Mouse (Mus musculus) forebrain, embryonic 11.5 days (tissue): ENCODE data around the gene Larp4b. TPM values are rescaled to one million over a fixed set of nuclear protein-coding genes. Genes with fewer than 3 reads are reported as not detected.
"Not testable (repeated sequence)": the region's sequence is repeated elsewhere in the genome, so short reads cannot be mapped to it uniquely, and the experiment has no call there.

Experiments
- ATAC-seq: fragments of 200-750 bp; cut with Nextera tagmentation; replicated peaks from 2 replicates; pipeline ENCODE4 v1.8.0; 2017; ENCODE audit warnings: moderate TSS enrichment; ENCODE audit not compliant: low FRiP score
- DNase-seq: peaks from one replicate; pipeline ENCODE4 v3.0.0-alpha.2; 2017; ENCODE audit warnings: low spot score
- H3K27ac ChIP-seq: fragments of 300-500 bp; sonication (generic); 2 replicates; pipeline ENCODE4 v1.5.1; 2014; ENCODE audit warnings: low read depth, low read length
- H3K27me3 ChIP-seq: fragments of 300-500 bp; sonication (generic); 2 replicates; pipeline ENCODE4 v1.6.1; 2014; ENCODE audit warnings: mild to moderate bottlenecking, low read length, mixed read lengths; ENCODE audit not compliant: control insufficient read depth, insufficient read depth
- H3K36me3 ChIP-seq: fragments of 300-500 bp; sonication (generic); 2 replicates; pipeline ENCODE4 v1.6.1; 2014; ENCODE audit warnings: mild to moderate bottlenecking, low read length, moderate library complexity, mixed read lengths; ENCODE audit not compliant: control insufficient read depth, insufficient read depth
- H3K4me1 ChIP-seq: fragments of 300-500 bp; sonication (generic); replicated peaks from 2 replicates; pipeline ENCODE4 v1.6.1; 2014; ENCODE audit warnings: low read length, mixed read lengths; ENCODE audit not compliant: control insufficient read depth, insufficient read depth
- H3K4me2 ChIP-seq: fragments of 300-500 bp; sonication (generic); 2 replicates; pipeline ENCODE4 v1.6.1; 2014; ENCODE audit warnings: low read depth, mild to moderate bottlenecking, low read length, moderate library complexity, mixed read lengths; ENCODE audit not compliant: severe bottlenecking
- H3K4me3 ChIP-seq: fragments of 300-500 bp; sonication (generic); 2 replicates; pipeline ENCODE4 v1.5.1; 2014; ENCODE audit warnings: low read depth, low read length
- H3K9ac ChIP-seq: fragments of 300-500 bp; sonication (generic); 2 replicates; pipeline ENCODE4 v1.6.1; 2014; ENCODE audit warnings: low read length
- H3K9me3 ChIP-seq: fragments of 300-500 bp; sonication (generic); 2 replicates; pipeline ENCODE4 v1.6.1; 2016; ENCODE audit warnings: low read length, mixed read lengths; ENCODE audit not compliant: control insufficient read depth
- WGBS: fragments of 180-500 bp; shearing (Covaris S2); extraction: QIAGEN DNeasy Blood & Tissue Kit; methylation state at CpG from one replicate; pipeline ENCODE4 v1.1.7; 2014; 5-methylcytosine and 5-hydroxymethylcytosine counted together
- polyA plus RNA-seq: library from polyadenylated mRNA; unstranded; fragments of >200 nt; fragmentation: Nextera tagmentation; extraction: Ambion mirVana; gene quantifications from 2 replicates; pipeline ENCODE4 v1.2.1, GENCODE M21; 2014

Larp4b gene
- polyA plus RNA-seq, result 42.5 and 46.2 TPM in 2 replicates

GRCm38 (mm10) chr13:9093316-9094155 lies at the start of gene Larp4b:
Larp4b (plus strand) TSS chr13:9093881.
- H3K4me2 ChIP-seq, result peak within 1 kb of the TSS; percentile 73
- no peaks in the 10 kb centered on the region for H3K9me3 ChIP-seq
- H3K36me3 ChIP-seq, result no peaks in the 10 kb centered on the region
- H3K4me3 ChIP-seq, result peak within 1 kb of the TSS; percentile 97
- peaks cover 2% of the 10 kb centered on the region; the same call in 1 of the 2 replicates for H3K4me1 ChIP-seq
- H3K27me3 ChIP-seq, result no peaks in the 10 kb centered on the region
- peak within 1 kb of the TSS; percentile 81 for H3K27ac ChIP-seq
- under 1% methylated on average over 53 of the region's 92 CpGs for WGBS
- H3K9ac ChIP-seq, result peak within 1 kb of the TSS; percentile 86
- ATAC-seq (peak; percentile 100), DNase-seq (peak; percentile 98)

GRCm38 (mm10) chr13:9044731-9045130 lies 49.0 kb upstream of the Larp4b start:
- H3K4me3 ChIP-seq, result no peak overlapping the region
- H3K27ac ChIP-seq, result no peak overlapping the region
- H3K9me3 ChIP-seq, result no peaks in the 10 kb centered on the region
- no peaks in the 10 kb centered on the region for H3K4me1 ChIP-seq
- ATAC-seq (no peak), DNase-seq (no peak)
- WGBS, result 98% methylated on average over 1 of the region's 1 CpGs
- H3K4me2 ChIP-seq, result no peak overlapping the region
- H3K36me3 ChIP-seq, result no peaks in the 10 kb centered on the region
- H3K9ac ChIP-seq, result no peak overlapping the region
- H3K27me3 ChIP-seq, result no peaks in the 10 kb centered on the region

- not testable (repeated sequence) for H3K4me1 ChIP-seq, DNase-seq, H3K9ac ChIP-seq, H3K9me3 ChIP-seq, H3K4me2 ChIP-seq, H3K36me3 ChIP-seq, ATAC-seq, H3K27ac ChIP-seq, H3K27me3 ChIP-seq, H3K4me3 ChIP-seq
- 70% methylated on average over 10 of the region's 10 CpGs for WGBS
Observed at GRCm38 (mm10) chr13:9052049-9052691, 41.5 kb upstream of the Larp4b start.

GRCm38 (mm10) chr13:9057277-9057676 lies 36.4 kb upstream of the Larp4b start:
- Histone ChIP-seq H3K36me3 (no peaks in the 10 kb centered on the region), H3K9ac (no peak overlapping the region), H3K27me3 (no peaks in the 10 kb centered on the region), H3K4me1 (no peaks in the 10 kb centered on the region), H3K27ac (no peak overlapping the region), H3K4me2 (no peak overlapping the region), H3K4me3 (no peak overlapping the region), H3K9me3 (no peaks in the 10 kb centered on the region)
- no peak for DNase-seq
- no peak for ATAC-seq
- WGBS, result 64% methylated on average over 1 of the region's 1 CpGs

- no peak overlapping the region for H3K4me2 ChIP-seq
- no peak overlapping the region for H3K4me3 ChIP-seq
- no peak overlapping the region for H3K27ac ChIP-seq
- H3K27me3 ChIP-seq, result no peaks in the 10 kb centered on the region
- H3K9me3 ChIP-seq, result no peaks in the 10 kb centered on the region
- no peaks in the 10 kb centered on the region for H3K4me1 ChIP-seq
- DNase-seq (no peak), ATAC-seq (no peak)
- no peaks in the 10 kb centered on the region for H3K36me3 ChIP-seq
- no peak overlapping the region for H3K9ac ChIP-seq
- 97% methylated on average over 4 of the region's 4 CpGs for whole genome bisulfite sequencing
Observed at GRCm38 (mm10) chr13:9058706-9059105, 35.0 kb upstream of the Larp4b start.

- Histone ChIP-seq H3K4me3 (no peak overlapping the region), H3K36me3 (no peaks in the 10 kb centered on the region), H3K27me3 (no peaks in the 10 kb centered on the region), H3K4me2 (no peak overlapping the region), H3K4me1 (no peaks in the 10 kb centered on the region), H3K27ac (no peak overlapping the region), H3K9ac (no peak overlapping the region), H3K9me3 (no peaks in the 10 kb centered on the region)
- ATAC-seq, result no peak
- WGBS, result 74% methylated on average over 4 of the region's 4 CpGs
- no peak for DNase-seq
Observed at GRCm38 (mm10) chr13:9061394-9061793, 32.3 kb upstream of the Larp4b start.

- H3K36me3 ChIP-seq, result no peaks in the 10 kb centered on the region
- no peak for ATAC-seq
- 87% methylated on average over 2 of the region's 2 CpGs for WGBS
- no peak overlapping the region for H3K9ac ChIP-seq
- no peaks in the 10 kb centered on the region for H3K9me3 ChIP-seq
- H3K27ac ChIP-seq, result no peak overlapping the region
- H3K4me3 ChIP-seq, result no peak overlapping the region
- H3K4me1 ChIP-seq, result no peaks in the 10 kb centered on the region
- H3K27me3 ChIP-seq, result no peaks in the 10 kb centered on the region
- DNase-seq, result no peak
- no peak overlapping the region for H3K4me2 ChIP-seq
Observed at GRCm38 (mm10) chr13:9064196-9064595, 29.5 kb upstream of the Larp4b start.

GRCm38 (mm10) chr13:9066107-9066506 lies 27.6 kb upstream of the Larp4b start:
- 68% methylated on average over 5 of the region's 5 CpGs for WGBS
- no peak overlapping the region for H3K27ac ChIP-seq
- no peak for DNase-seq
- H3K9ac ChIP-seq, result no peak overlapping the region
- no peak for ATAC-seq
- H3K27me3 ChIP-seq, result no peaks in the 10 kb centered on the region
- no peak overlapping the region for H3K4me2 ChIP-seq
- no peaks in the 10 kb centered on the region for H3K4me1 ChIP-seq
- no peaks in the 10 kb centered on the region for H3K36me3 ChIP-seq
- H3K9me3 ChIP-seq, result no peaks in the 10 kb centered on the region
- no peak overlapping the region for H3K4me3 ChIP-seq
